Mouse (Mus musculus): ENCODE results near the gene Kif12. TPM values are rescaled to one million over a fixed set of nuclear protein-coding genes. Genes with fewer than 3 reads are reported as not detected.

Gene Kif12
- polyA plus RNA-seq, 1 experiment: not detected

- Histone ChIP-seq H3K9me3 (replicated peaks; ENCODE audit: control insufficient read depth, insufficient read depth, low read length, poor library complexity, severe bottlenecking) (no peaks in the 10 kb centered on the region), H3K4me1 (ENCODE audit: control insufficient read depth, insufficient read depth, low read length) (no peaks in the 10 kb centered on the region), H3K36me3 (ENCODE audit: control insufficient read depth, insufficient read depth, low read length, poor library complexity, severe bottlenecking) (no peaks in the 10 kb centered on the region), H3K9ac (ENCODE audit: low read depth, poor library complexity, severe bottlenecking) (no peak overlapping the region), H3K4me3 (ENCODE audit: low read depth, low read length) (no peak overlapping the region), H3K27ac (ENCODE audit: insufficient read depth, low read length) (no peak overlapping the region), H3K27me3 (ENCODE audit: control insufficient read depth, insufficient read depth, low read length, poor library complexity, severe bottlenecking) (no peaks in the 10 kb centered on the region)
- TF ChIP-seq EP300 (IDR thresholded peaks at IDR 0.05; ENCODE audit: insufficient read depth, low read depth, low read length): no peak
- TF ChIP-seq POLR2A (IDR thresholded peaks at IDR 0.05; ENCODE audit: insufficient read depth, low read length): no peak
- no peak for TF ChIP-seq CTCF (IDR thresholded peaks at IDR 0.05; ENCODE audit: low read depth, low read length)
Measured at GRCm38 (mm10) chr4:63203874-63204273, 31.9 kb upstream of the Kif12 start.

DNA sequence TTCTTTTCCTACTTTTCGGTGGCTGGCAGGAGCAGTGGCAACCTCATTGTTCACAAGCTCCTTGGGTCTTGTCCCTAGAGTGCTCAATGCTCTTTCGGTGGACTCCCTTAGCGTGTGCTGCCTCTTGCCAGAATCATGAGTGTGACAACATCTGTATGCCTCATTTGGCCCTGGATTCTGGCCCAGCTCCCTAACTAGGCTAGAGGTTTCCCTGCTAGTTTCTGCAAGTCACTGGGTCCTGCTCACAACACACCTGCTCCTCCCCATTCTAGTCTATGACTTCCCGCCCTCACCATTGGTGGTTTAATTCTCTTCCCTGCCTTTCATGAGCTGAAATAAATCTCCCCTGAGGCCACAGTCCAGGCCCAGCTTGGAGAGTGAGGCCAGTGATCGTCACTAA is 27.4 kb upstream of the Kif12 start:
- Histone ChIP-seq H3K27ac (ENCODE audit: insufficient read depth, low read length) (no peak overlapping the region), H3K36me3 (ENCODE audit: control insufficient read depth, insufficient read depth, low read length, poor library complexity, severe bottlenecking) (no peaks in the 10 kb centered on the region), H3K4me1 (ENCODE audit: control insufficient read depth, insufficient read depth, low read length) (no peaks in the 10 kb centered on the region), H3K9ac (ENCODE audit: low read depth, poor library complexity, severe bottlenecking) (no peak overlapping the region), H3K4me3 (ENCODE audit: low read depth, low read length) (no peak overlapping the region), H3K9me3 (replicated peaks; ENCODE audit: control insufficient read depth, insufficient read depth, low read length, poor library complexity, severe bottlenecking) (no peaks in the 10 kb centered on the region), H3K27me3 (ENCODE audit: control insufficient read depth, insufficient read depth, low read length, poor library complexity, severe bottlenecking) (no peaks in the 10 kb centered on the region)
- TF ChIP-seq POLR2A (IDR thresholded peaks at IDR 0.05; ENCODE audit: insufficient read depth, low read length) (no peak), CTCF (IDR thresholded peaks at IDR 0.05; ENCODE audit: low read depth, low read length) (no peak), EP300 (IDR thresholded peaks at IDR 0.05; ENCODE audit: insufficient read depth, low read depth, low read length) (no peak)

- Histone ChIP-seq H3K9me3 (replicated peaks; ENCODE audit: control insufficient read depth, insufficient read depth, low read length, poor library complexity, severe bottlenecking) (no peaks in the 10 kb centered on the region), H3K27ac (ENCODE audit: insufficient read depth, low read length) (no peak overlapping the region), H3K4me3 (ENCODE audit: low read depth, low read length) (no peak overlapping the region), H3K9ac (ENCODE audit: low read depth, poor library complexity, severe bottlenecking) (no peak overlapping the region), H3K36me3 (ENCODE audit: control insufficient read depth, insufficient read depth, low read length, poor library complexity, severe bottlenecking) (no peaks in the 10 kb centered on the region), H3K27me3 (ENCODE audit: control insufficient read depth, insufficient read depth, low read length, poor library complexity, severe bottlenecking) (no peaks in the 10 kb centered on the region), H3K4me1 (ENCODE audit: control insufficient read depth, insufficient read depth, low read length) (no peaks in the 10 kb centered on the region)
- TF ChIP-seq EP300 (IDR thresholded peaks at IDR 0.05; ENCODE audit: insufficient read depth, low read depth, low read length) (no peak), CTCF (IDR thresholded peaks at IDR 0.05; ENCODE audit: low read depth, low read length) (no peak), POLR2A (IDR thresholded peaks at IDR 0.05; ENCODE audit: insufficient read depth, low read length) (no peak)
Measured at GRCm38 (mm10) chr4:63194366-63194765, 22.4 kb upstream of the Kif12 start.

DNA sequence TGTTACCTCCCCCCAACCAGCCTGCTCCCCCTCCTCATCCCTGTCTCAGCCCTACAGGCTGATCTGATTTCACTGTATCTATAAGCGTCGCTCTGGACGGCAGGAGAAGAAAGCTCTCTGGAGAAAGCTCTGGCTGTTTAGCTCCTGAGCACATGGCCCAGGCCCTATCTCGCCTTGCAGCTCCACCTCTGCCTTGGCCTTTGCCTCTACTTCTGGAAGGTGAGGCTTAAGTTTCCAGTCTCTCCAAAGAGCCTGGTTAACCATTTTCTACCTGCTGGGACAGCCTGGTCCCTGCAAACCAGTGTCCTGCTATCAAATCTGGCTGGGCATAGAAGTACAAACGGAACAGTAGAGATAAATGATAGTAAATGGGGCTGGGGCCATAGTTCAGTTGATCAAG is 19.7 kb upstream of the Kif12 start:
- no peaks in the 10 kb centered on the region for H3K9me3 ChIP-seq (replicated peaks; ENCODE audit: control insufficient read depth, insufficient read depth, low read length, poor library complexity, severe bottlenecking)
- H3K4me1 ChIP-seq (ENCODE audit: control insufficient read depth, insufficient read depth, low read length): no peaks in the 10 kb centered on the region
- no peak overlapping the region for H3K9ac ChIP-seq (ENCODE audit: low read depth, poor library complexity, severe bottlenecking)
- TF ChIP-seq POLR2A (IDR thresholded peaks at IDR 0.05; ENCODE audit: insufficient read depth, low read length) (no peak), EP300 (IDR thresholded peaks at IDR 0.05; ENCODE audit: insufficient read depth, low read depth, low read length) (no peak)
- no peaks in the 10 kb centered on the region for H3K27me3 ChIP-seq (ENCODE audit: control insufficient read depth, insufficient read depth, low read length, poor library complexity, severe bottlenecking)
- H3K4me3 ChIP-seq (ENCODE audit: low read depth, low read length): no peak overlapping the region
- H3K36me3 ChIP-seq (ENCODE audit: control insufficient read depth, insufficient read depth, low read length, poor library complexity, severe bottlenecking): no peaks in the 10 kb centered on the region
- H3K27ac ChIP-seq (ENCODE audit: insufficient read depth, low read length): no peak overlapping the region

DNA sequence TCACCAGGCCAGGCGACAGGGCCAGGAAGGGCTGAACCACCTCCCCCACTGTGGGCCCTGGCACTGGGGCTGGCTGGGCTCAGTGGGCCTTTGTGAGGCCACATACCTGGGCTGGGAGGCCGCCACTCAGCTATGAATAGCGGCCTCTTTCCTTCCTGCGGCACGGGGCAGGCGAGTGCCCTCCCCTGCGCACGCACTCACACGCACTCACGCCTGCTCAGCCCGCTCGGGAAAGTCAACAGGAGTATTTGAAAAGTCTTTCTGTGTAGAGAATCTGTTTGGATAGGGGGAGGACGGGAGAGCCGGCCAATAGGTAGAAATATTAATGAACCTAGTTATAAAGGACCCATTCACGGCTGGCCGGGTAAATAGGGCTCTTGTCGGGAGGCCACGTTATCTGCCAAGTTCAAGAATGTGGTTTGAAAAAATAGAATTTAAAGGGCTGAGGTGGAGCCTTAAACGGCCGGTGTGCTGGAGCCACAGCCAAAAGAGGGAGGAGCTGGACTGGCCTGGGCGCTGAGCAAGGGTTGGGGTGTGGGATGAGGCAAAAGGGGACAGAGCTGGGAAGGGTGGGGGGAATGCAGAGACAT is 14.4 kb upstream of the Kif12 start:
- Histone ChIP-seq H3K9me3 (replicated peaks; ENCODE audit: control insufficient read depth, insufficient read depth, low read length, poor library complexity, severe bottlenecking) (no peaks in the 10 kb centered on the region), H3K4me1 (ENCODE audit: control insufficient read depth, insufficient read depth, low read length) (no peaks in the 10 kb centered on the region), H3K4me3 (ENCODE audit: low read depth, low read length) (no peak overlapping the region), H3K27me3 (ENCODE audit: control insufficient read depth, insufficient read depth, low read length, poor library complexity, severe bottlenecking) (no peaks in the 10 kb centered on the region), H3K9ac (ENCODE audit: low read depth, poor library complexity, severe bottlenecking) (no peak overlapping the region), H3K27ac (ENCODE audit: insufficient read depth, low read length) (no peak overlapping the region), H3K36me3 (ENCODE audit: control insufficient read depth, insufficient read depth, low read length, poor library complexity, severe bottlenecking) (no peaks in the 10 kb centered on the region)
- no peak for TF ChIP-seq EP300 (IDR thresholded peaks at IDR 0.05; ENCODE audit: insufficient read depth, low read depth, low read length)

GRCm38 (mm10) chr4:63181556-63181955 is 9.6 kb upstream of the Kif12 start:
- Histone ChIP-seq H3K27me3 (ENCODE audit: control insufficient read depth, insufficient read depth, low read length, poor library complexity, severe bottlenecking) (no peaks in the 10 kb centered on the region), H3K4me1 (ENCODE audit: control insufficient read depth, insufficient read depth, low read length) (no peaks in the 10 kb centered on the region), H3K9me3 (replicated peaks; ENCODE audit: control insufficient read depth, insufficient read depth, low read length, poor library complexity, severe bottlenecking) (no peaks in the 10 kb centered on the region), H3K9ac (ENCODE audit: low read depth, poor library complexity, severe bottlenecking) (no peak overlapping the region), H3K36me3 (ENCODE audit: control insufficient read depth, insufficient read depth, low read length, poor library complexity, severe bottlenecking) (no peaks in the 10 kb centered on the region), H3K27ac (ENCODE audit: insufficient read depth, low read length) (no peak overlapping the region), H3K4me3 (ENCODE audit: low read depth, low read length) (no peak overlapping the region)
- TF ChIP-seq EP300 (IDR thresholded peaks at IDR 0.05; ENCODE audit: insufficient read depth, low read depth, low read length): no peak
- TF ChIP-seq CTCF (IDR thresholded peaks at IDR 0.05; ENCODE audit: low read depth, low read length): peak; percentile 73
- no peak for TF ChIP-seq POLR2A (IDR thresholded peaks at IDR 0.05; ENCODE audit: insufficient read depth, low read length)
